Mouse (Mus musculus) gastrocnemius, postnatal 14 days (tissue): ENCODE results near the gene Gtpbp8. TPM values are rescaled to one million over a fixed set of nuclear protein-coding genes. Genes with fewer than 3 reads are reported as not detected.

Source experiments
- DNase-seq: peaks from one replicate; pipeline ENCODE4 v3.0.0; 2021; ENCODE audit warnings: mixed read lengths
- intact Hi-C: fragments of 180-260 bp; cut with DNase I; formaldehyde crosslinking; loops from one replicate; pipeline ENCODE4 v1.15.1; 2025; ENCODE audit warnings: low total_unique reads
- total RNA-seq, 2 experiments: library from RNA; stranded (reverse); gene quantifications; 2 replicates each; pipeline ENCODE4 v1.2.3; 2021

Gtpbp8 gene
- total RNA-seq, 2 experiments from 2014 or later, result 8.5 to 12.7 TPM

DNA sequence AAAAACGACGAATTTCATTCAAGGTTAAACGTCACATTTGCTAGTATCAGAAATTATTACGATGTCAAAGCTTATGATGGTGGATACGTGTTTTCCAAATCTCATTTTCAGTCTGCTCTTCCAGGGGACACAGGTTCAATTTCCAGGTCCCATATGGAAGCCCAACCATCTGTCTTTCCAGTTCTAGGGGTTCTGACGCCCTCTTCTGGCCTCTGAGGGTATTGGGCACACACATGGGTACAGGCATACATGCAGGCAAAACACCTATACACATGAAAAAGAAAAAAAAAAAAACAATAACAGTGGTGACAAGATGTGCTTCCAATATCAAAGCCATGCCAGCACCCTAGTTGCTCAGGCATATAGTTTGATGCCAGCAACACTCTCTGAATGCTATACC lies 52.5 kb downstream of the Gtpbp8 start:
- no peak for DNase-seq
- intact Hi-C loops, result no loop called here

DNA sequence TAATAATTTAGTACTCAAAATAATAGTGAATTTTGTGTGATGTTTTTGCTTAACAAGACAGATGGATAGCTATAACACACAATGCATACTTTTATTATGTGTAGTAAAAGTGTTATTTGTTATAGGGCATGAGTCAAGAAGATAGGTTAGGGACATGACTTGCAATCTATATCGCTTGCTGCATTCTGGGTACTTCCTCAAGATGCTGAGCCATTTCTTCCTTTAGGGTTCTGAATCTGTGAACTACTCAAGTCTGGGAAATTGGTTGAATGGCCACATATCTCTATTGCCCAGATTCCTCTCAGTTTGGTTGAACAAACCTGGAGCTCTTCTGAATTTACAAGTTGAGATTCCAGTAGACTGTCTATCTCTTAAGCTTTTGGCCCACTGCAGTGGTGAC lies 53.6 kb downstream of the Gtpbp8 start:
- DNase-seq, result no peak
- intact Hi-C loops, result no loop called here

DNA sequence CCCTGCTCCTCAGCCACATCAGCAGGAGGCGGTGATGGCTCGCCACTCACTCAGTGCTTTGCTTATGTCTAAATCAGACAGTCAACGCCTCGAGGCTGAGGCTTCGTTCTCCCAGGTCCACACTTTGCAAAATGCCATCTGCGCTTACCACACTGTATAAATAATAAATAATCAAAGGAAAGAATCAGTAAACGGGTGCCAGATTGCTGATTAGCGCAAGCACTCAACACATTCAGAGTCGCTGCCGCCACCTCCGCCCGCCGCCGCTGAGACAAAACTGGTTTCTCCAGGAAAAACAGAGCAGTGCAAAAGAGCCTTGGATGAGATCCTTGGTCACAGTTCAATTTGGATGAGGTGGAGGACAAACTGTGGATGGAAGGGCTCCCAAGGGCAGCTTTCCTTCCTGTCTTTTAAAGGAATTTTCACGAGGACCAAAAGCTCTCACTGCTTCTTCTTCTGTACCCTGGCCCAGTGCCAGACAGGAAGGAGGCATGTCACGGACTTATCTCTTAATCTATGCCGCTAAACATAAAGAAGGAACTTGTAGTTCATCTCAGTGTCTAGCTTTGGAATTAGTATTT lies 54.5 kb downstream of the Gtpbp8 start:
- DNase-seq, result peak; percentile 70
- intact Hi-C loops, result no loop called here

DNA sequence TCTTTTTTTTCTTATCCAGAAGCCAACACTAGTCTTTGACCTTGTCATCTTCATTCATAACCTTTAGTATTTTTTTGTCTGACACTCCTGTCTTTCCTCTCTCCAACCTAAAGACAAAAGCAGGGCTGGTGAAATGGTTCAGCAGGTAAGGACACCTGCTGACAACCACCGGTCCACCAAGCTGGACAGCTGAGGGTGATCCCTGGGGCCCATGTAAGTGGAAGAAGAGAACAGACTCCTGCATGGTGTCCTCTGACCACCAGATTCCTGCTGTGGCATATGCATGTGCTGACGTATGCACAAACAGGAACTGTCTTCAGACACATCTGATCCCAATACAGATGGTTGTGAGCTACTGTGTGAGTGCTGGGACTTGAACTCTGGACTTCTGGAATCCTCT lies 55.1 kb downstream of the Gtpbp8 start:
- intact Hi-C loops, result no loop called here
- DNase-seq, result no peak

DNA sequence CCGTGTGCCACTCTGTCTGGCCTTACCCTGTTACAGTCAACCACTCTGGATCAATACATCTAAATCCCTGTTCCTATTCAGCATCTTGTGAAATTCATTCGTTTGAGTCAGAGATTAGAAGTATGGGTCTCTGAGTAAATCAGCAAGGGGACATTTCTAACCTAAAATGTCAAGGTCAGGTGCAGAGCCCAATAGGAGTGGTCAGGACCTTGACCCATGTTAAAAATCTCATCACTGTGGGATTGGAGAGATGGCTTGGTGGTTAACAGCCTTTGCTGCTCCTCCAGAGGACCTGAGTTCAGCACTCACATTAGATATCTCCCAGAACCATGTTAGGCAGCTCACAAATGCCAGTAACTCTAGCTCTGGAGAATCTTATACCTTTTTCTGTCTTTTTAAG lies 55.7 kb downstream of the Gtpbp8 start:
- intact Hi-C loops, result no loop called here
- no peak for DNase-seq

DNA sequence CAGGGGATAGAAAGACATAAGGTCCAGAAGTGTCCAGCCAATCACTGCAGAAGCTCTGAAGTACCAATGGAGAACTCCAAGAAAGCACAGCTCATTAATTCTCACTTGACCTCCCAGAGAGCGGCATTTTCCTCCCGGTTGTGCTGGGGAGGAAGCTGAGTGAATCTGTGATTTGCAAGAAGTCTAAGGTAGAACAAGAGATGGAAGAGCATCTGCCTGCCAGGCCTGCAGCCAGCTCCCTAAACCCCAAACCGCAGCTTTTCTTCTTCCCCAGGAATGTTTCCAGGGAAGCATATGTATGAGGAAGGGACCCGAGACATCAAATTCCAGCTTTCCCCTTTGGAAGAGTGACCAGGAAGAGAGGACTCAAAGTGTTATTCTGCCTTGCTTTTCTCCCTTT lies 57.7 kb downstream of the Gtpbp8 start:
- DNase-seq, result no peak
- intact Hi-C loops, result no loop called here

DNA sequence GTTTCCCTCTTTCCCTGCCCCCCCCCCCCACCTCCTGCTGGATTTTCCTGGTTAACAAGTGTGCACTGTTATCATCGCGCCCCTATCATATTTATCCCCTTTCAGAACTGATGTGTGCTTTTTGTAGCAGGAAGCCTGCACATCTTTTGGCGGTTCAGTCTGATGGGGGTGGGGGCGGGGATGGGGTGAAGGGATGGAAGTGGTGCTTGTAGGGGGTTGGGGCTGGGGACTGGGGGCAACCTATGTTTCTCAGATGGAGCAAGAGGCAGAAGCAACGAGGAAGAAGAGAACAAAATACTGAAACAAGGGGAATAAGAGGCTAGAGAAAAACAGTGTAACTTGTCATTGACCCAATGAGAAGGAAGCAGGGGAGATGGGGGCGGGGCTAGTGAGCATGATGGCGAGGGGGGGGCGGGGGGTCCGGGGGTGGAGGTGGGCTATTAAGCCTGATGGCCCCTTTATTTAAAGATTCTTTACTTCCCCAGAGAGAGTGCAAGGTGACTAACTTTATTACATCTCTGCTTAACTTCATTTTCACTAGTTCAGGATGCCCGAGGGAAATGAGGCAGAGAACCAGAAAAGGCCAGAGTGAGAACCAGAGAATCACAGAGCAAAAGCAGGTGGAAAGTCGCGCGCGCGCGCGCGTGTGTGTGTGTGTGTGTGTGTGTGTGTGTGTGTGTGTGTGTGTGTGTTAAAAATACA lies 58.3 kb downstream of the Gtpbp8 start:
- intact Hi-C loops, result no loop called here
- no peak for DNase-seq

DNA sequence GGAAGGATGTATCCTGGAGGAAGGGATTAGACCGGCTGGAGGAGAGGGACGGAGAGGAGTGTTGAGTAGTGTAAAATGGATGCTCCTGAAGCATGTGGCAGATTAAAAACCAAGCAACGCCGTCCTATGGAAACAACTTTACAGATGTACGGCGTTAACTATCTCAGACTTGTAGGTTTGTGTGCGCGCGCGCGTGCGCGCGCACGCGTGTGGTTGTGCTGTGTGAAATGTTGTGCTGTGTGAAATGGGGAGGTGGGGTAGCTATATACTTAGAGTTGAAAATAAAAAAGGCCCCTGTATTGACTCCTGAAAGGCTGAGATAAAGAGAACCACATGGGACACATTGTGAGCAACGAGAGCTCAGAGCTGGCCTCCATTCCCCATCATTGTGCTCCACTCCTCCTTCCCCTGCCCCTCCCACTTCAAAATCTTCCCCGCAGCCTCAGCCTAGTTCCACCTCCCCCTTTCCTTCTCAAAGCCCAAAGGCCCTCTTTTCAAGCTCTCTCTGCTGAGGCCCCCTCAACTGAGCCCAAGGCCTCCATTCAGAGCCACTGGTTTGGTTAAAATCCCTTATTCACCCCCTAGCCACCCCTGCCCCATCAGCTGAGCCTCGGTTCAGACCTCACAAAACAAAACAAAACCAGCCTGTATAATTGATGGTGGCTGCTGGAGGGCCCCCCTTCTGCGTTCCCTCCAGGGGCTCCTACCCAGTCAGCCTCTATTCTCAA lies 59.0 kb downstream of the Gtpbp8 start:
- no peak for DNase-seq
- intact Hi-C loops, result no loop called here

Other genes starting within 250 kb of the Gtpbp8 start
- 10 to 100 TPM in 1 of 2 experiments, 1 to 10 TPM in 1; 9.4 to 10.7 TPM for gene Boc, start 187.5 kb downstream of the Gtpbp8 start, total RNA-seq
- gene Nepro, start 22.1 kb downstream of the Gtpbp8 start, total RNA-seq, result 1 to 10 TPM; 3.6 to 4.2 TPM
- under 1 TPM; 0.27 to 0.43 TPM for gene Cd200r1, start 19.4 kb upstream of the Gtpbp8 start, total RNA-seq
- not detected for gene Cd200r4, start 65.4 kb upstream of the Gtpbp8 start, total RNA-seq
- not detected for gene Cd200r2, start 120.7 kb upstream of the Gtpbp8 start, total RNA-seq
- under 1 TPM in 1 of 2 experiments, not detected in 1; 0.25 TPM for gene Cd200r3, start 197.3 kb upstream of the Gtpbp8 start, total RNA-seq